Mouse (Mus musculus): ENCODE results near the gene Tead4.

GRCm38 (mm10) chr6:128179651-128180050 is 121.0 kb downstream of the Tead4 start:
- TF ChIP-seq CTCF (IDR thresholded peaks at IDR 0.05; ENCODE audit: low read depth, low read length): no peak
- no peak for TF ChIP-seq POLR2A (IDR thresholded peaks at IDR 0.05; ENCODE audit: insufficient read depth, low read length)
- no peak for TF ChIP-seq EP300 (IDR thresholded peaks at IDR 0.05; ENCODE audit: insufficient read depth, low read depth, low read length)

Data from ES-Bruce4 (cell line).